Mouse (Mus musculus) CH12.LX (cell line): Measurements from ENCODE around the gene Mrpl38. TPM values are rescaled to one million over a fixed set of nuclear protein-coding genes. Genes with fewer than 3 reads are reported as not detected.

Experiments
- DNase-seq: peaks from one replicate; pipeline ENCODE4 v3.0.0-alpha.2; 2013; ENCODE audit errors: extremely low read depth
- H3K27ac ChIP-seq: 2 replicates; pipeline ENCODE4 v1.5.1; 2012; ENCODE audit warnings: low read depth, mild to moderate bottlenecking, control low read depth, moderate library complexity; ENCODE audit not compliant: insufficient read depth
- H3K27me3 ChIP-seq: replicated peaks from 2 replicates; pipeline ENCODE3; 2012; ENCODE audit warnings: inconsistent platforms
- H3K36me3 ChIP-seq, 2 experiments: replicated peaks in 1 of 2; 2 replicates each; pipeline versions ENCODE3 to v1.6.1; 2012; ENCODE audit warnings: inconsistent platforms in 1 of 2, low read length in 1 of 2, mild to moderate bottlenecking in 1 of 2, mixed read lengths in 1 of 2, moderate library complexity in 1 of 2; ENCODE audit not compliant: control insufficient read depth in 1 of 2, insufficient read depth in 1 of 2
- H3K4me1 ChIP-seq, 2 experiments: 2 replicates each; pipeline ENCODE4 v1.6.1; 2012; ENCODE audit warnings: inconsistent platforms in 1 of 2, moderate library complexity in 1 of 2; ENCODE audit not compliant: insufficient read depth in 2 of 2, control insufficient read depth in 1 of 2
- H3K4me2 ChIP-seq: 2 replicates; pipeline ENCODE4 v1.6.1; 2012; ENCODE audit warnings: low read depth, mild to moderate bottlenecking, control low read depth; ENCODE audit not compliant: poor library complexity, insufficient read depth, severe bottlenecking
- H3K4me3 ChIP-seq, 3 experiments: fragments of 150-350 bp in 1 of 3; sonication (generic) in 1 of 3; replicated peaks in 1 of 3; 2 replicates each; pipeline versions ENCODE3 to v1.5.1; 2011 to 2012; ENCODE audit warnings: low read depth in 2 of 3, low read length in 2 of 3, mild to moderate bottlenecking in 2 of 3, moderate library complexity in 2 of 3, control low read depth in 1 of 3, improper control_type of control experiment in 1 of 3, inconsistent platforms in 1 of 3, mixed read lengths in 1 of 3; ENCODE audit not compliant: poor library complexity in 1 of 3
- H3K79me2 ChIP-seq: replicated peaks from 2 replicates; pipeline ENCODE4 v1.6.1; 2012; ENCODE audit warnings: mild to moderate bottlenecking, moderate library complexity; ENCODE audit not compliant: control insufficient read depth, poor library complexity, insufficient read depth, severe bottlenecking; ENCODE audit errors: extremely low read depth
- H3K9ac ChIP-seq: 2 replicates; pipeline ENCODE4 v1.6.1; 2012; ENCODE audit warnings: low read depth, mild to moderate bottlenecking, control low read depth, moderate library complexity; ENCODE audit not compliant: insufficient read depth
- H3K9me3 ChIP-seq: replicated peaks from 2 replicates; pipeline ENCODE3; 2012; ENCODE audit warnings: low read length, inconsistent platforms, mixed read lengths
- BHLHE40 ChIP-seq: IDR thresholded peaks from 2 replicates; pipeline ENCODE4 v1.6.1; 2011; ENCODE audit warnings: mild to moderate bottlenecking, low read depth, low read length, improper control_type of control experiment
- CHD1 ChIP-seq: IDR thresholded peaks from 2 replicates; pipeline ENCODE4 v1.6.1; 2012; ENCODE audit warnings: low read depth, low read length, improper control_type of control experiment, inconsistent platforms
- TCF12 ChIP-seq: IDR thresholded peaks from 2 replicates; pipeline ENCODE4 v1.6.1; 2014; ENCODE audit warnings: low read depth, mild to moderate bottlenecking, inconsistent platforms, low read length, improper control_type of control experiment
- dilution Hi-C: fragments of 300-500 bp; cut with MboI; formaldehyde crosslinking; loops from 2 replicates; pipeline ENCODE4 v1.14.3; 2020; ENCODE audit warnings: low sequenced_read_pairs; ENCODE audit not compliant: extremely low pct_unique_long_range_greater_than_20kb, extremely low pct_ligation_motif_present
- in situ Hi-C: fragments of 300-500 bp; cut with MboI; formaldehyde crosslinking; loops from 3 replicates; pipeline ENCODE4 v1.14.3; 2019; ENCODE audit warnings: low sequenced_read_pairs, low pct_ligation_motif_present, low pct_unique_long_range_greater_than_20kb, mixed read lengths
- polyA plus RNA-seq: library from polyadenylated mRNA; unstranded; fragments of >175 nt; gene quantifications from 2 replicates; pipeline ENCODE4 v1.2.1, GENCODE M21; 2012; ENCODE audit warnings: low read depth; ENCODE audit not compliant: insufficient read length
- total RNA-seq, 2 experiments: library from RNA; depleted of rRNA; stranded (reverse); fragments of 300-350 nt in 1 of 2; fragments of >200 nt in 1 of 2; gene quantifications; 2 replicates each; pipeline ENCODE4 v1.2.3; 2012 to 2014

The Mrpl38 gene
- total and polyA plus RNA-seq, 3 experiments: 109 to 188 (median 157) TPM

GRCm38 (mm10) chr11:116083096-116083672, 55.5 kb downstream of the Mrpl38 start:
- TF ChIP-seq TCF12: no peak
- 0 out of 2 replicates have a peak, but pooled peaks have one; percentile 13 for TF ChIP-seq BHLHE40
- TF ChIP-seq CHD1: no peak
- H3K9ac ChIP-seq: no peak overlapping the region
- no peak for DNase-seq
- H3K36me3 ChIP-seq: peaks cover 49 to 70% of the 10 kb centered on the region in 2 experiments
- no peaks in the 10 kb centered on the region for H3K27me3 ChIP-seq
- no peaks in the 10 kb centered on the region for H3K9me3 ChIP-seq
- H3K4me2 ChIP-seq: no peak overlapping the region
- in situ Hi-C loops (no loop called here), dilution Hi-C loops (no loop called here)
- no peak overlapping the region for H3K4me3 ChIP-seq
- H3K27ac ChIP-seq: no peak overlapping the region
- peaks cover 4 to 39% of the 10 kb centered on the region in 2 experiments for H3K4me1 ChIP-seq
- peaks cover 16% of the 10 kb centered on the region for H3K79me2 ChIP-seq

Other genes with a start within 250 kb of the Mrpl38 start
- gene Smim5, start 238.9 kb downstream of the Mrpl38 start, total RNA-seq (2012; rRNA removed): 0.42 and 0.46 TPM in 2 replicates
- 0.98 and 1.6 TPM in 2 replicates for gene Smim5, start 238.9 kb downstream of the Mrpl38 start, total RNA-seq (2014; rRNA removed)
- 1.4 and 2.3 TPM in 2 replicates for gene Smim5, start 238.9 kb downstream of the Mrpl38 start, polyA plus RNA-seq
- gene Smim6, start 226.9 kb downstream of the Mrpl38 start, total RNA-seq (2012; rRNA removed): 0.21 and 0.29 TPM in 2 replicates
- gene Smim6, start 226.9 kb downstream of the Mrpl38 start, total RNA-seq (2014; rRNA removed): not detected in 2 replicates
- gene Smim6, start 226.9 kb downstream of the Mrpl38 start, polyA plus RNA-seq: 0.56 and 0.59 TPM in 2 replicates
- 72.2 and 83.6 TPM in 2 replicates for gene Sap30bp, start 205.6 kb downstream of the Mrpl38 start, total RNA-seq (2012; rRNA removed)
- gene Sap30bp, start 205.6 kb downstream of the Mrpl38 start, total RNA-seq (2014; rRNA removed): 256 and 275 TPM in 2 replicates
- gene Sap30bp, start 205.6 kb downstream of the Mrpl38 start, polyA plus RNA-seq: 167 and 219 TPM in 2 replicates
- gene Recql5, start 205.4 kb downstream of the Mrpl38 start, total RNA-seq (2012; rRNA removed): 30.9 and 31.0 TPM in 2 replicates
- gene Recql5, start 205.4 kb downstream of the Mrpl38 start, total RNA-seq (2014; rRNA removed): 21.8 and 22.8 TPM in 2 replicates
- 38.9 and 43.3 TPM in 2 replicates for gene Recql5, start 205.4 kb downstream of the Mrpl38 start, polyA plus RNA-seq
- gene Itgb4, start 164.2 kb downstream of the Mrpl38 start, total RNA-seq (2012; rRNA removed): 3.4 and 6.3 TPM in 2 replicates
- gene Itgb4, start 164.2 kb downstream of the Mrpl38 start, total RNA-seq (2014; rRNA removed): 0.09 and 0.42 TPM in 2 replicates
- gene Itgb4, start 164.2 kb downstream of the Mrpl38 start, polyA plus RNA-seq: 0.59 and 0.91 TPM in 2 replicates
- gene Galk1, start 126.1 kb downstream of the Mrpl38 start, total RNA-seq (2012; rRNA removed): 340 and 413 TPM in 2 replicates
- gene Galk1, start 126.1 kb downstream of the Mrpl38 start, total RNA-seq (2014; rRNA removed): 228 and 263 TPM in 2 replicates
- gene Galk1, start 126.1 kb downstream of the Mrpl38 start, polyA plus RNA-seq: 293 and 300 TPM in 2 replicates
- gene H3f3b, start 110.9 kb downstream of the Mrpl38 start, total RNA-seq (2012; rRNA removed): 340 and 455 TPM in 2 replicates
- 567 and 573 TPM in 2 replicates for gene H3f3b, start 110.9 kb downstream of the Mrpl38 start, total RNA-seq (2014; rRNA removed)
- gene H3f3b, start 110.9 kb downstream of the Mrpl38 start, polyA plus RNA-seq: 862 and 889 TPM in 2 replicates
- 22.2 and 24.7 TPM in 2 replicates for gene Unk, start 108.5 kb downstream of the Mrpl38 start, total RNA-seq (2012; rRNA removed)
- gene Unk, start 108.5 kb downstream of the Mrpl38 start, total RNA-seq (2014; rRNA removed): 18.5 and 20.9 TPM in 2 replicates
- 30.5 and 35.0 TPM in 2 replicates for gene Unk, start 108.5 kb downstream of the Mrpl38 start, polyA plus RNA-seq
- 12.2 and 14.0 TPM in 2 replicates for gene Unc13d, start 60.9 kb downstream of the Mrpl38 start, total RNA-seq (2012; rRNA removed)
- gene Unc13d, start 60.9 kb downstream of the Mrpl38 start, total RNA-seq (2014; rRNA removed): 8.9 and 9.6 TPM in 2 replicates
- 15.7 and 16.8 TPM in 2 replicates for gene Unc13d, start 60.9 kb downstream of the Mrpl38 start, polyA plus RNA-seq
- 27.1 and 30.7 TPM in 2 replicates for gene Wbp2, start 51.9 kb downstream of the Mrpl38 start, total RNA-seq (2012; rRNA removed)
- gene Wbp2, start 51.9 kb downstream of the Mrpl38 start, total RNA-seq (2014; rRNA removed): 14.0 and 15.2 TPM in 2 replicates
- gene Wbp2, start 51.9 kb downstream of the Mrpl38 start, polyA plus RNA-seq: 70.8 and 97.1 TPM in 2 replicates
- gene Trim47, start 11.7 kb downstream of the Mrpl38 start, total RNA-seq (2012; rRNA removed): 0.21 and 0.38 TPM in 2 replicates
- 0.21 TPM in 1 of 2 replicates, not detected in the other for gene Trim47, start 11.7 kb downstream of the Mrpl38 start, total RNA-seq (2014; rRNA removed)
- 0.50 TPM in 1 of 2 replicates, not detected in the other for gene Trim47, start 11.7 kb downstream of the Mrpl38 start, polyA plus RNA-seq
- gene Trim65, start 7.7 kb downstream of the Mrpl38 start, total RNA-seq (2012; rRNA removed): 2.0 and 2.8 TPM in 2 replicates
- 0.66 and 0.81 TPM in 2 replicates for gene Trim65, start 7.7 kb downstream of the Mrpl38 start, total RNA-seq (2014; rRNA removed)
- 1.1 and 1.4 TPM in 2 replicates for gene Trim65, start 7.7 kb downstream of the Mrpl38 start, polyA plus RNA-seq
- 44.8 and 45.5 TPM in 2 replicates for gene Fbf1, start 29.3 kb upstream of the Mrpl38 start, total RNA-seq (2012; rRNA removed)
- 23.9 and 26.6 TPM in 2 replicates for gene Fbf1, start 29.3 kb upstream of the Mrpl38 start, total RNA-seq (2014; rRNA removed)
- 39.0 and 40.7 TPM in 2 replicates for gene Fbf1, start 29.3 kb upstream of the Mrpl38 start, polyA plus RNA-seq
- 76.5 and 77.4 TPM in 2 replicates for gene Ten1, start 60.0 kb upstream of the Mrpl38 start, total RNA-seq (2012; rRNA removed)
- gene Ten1, start 60.0 kb upstream of the Mrpl38 start, total RNA-seq (2014; rRNA removed): 66.7 and 74.4 TPM in 2 replicates
- gene Ten1, start 60.0 kb upstream of the Mrpl38 start, polyA plus RNA-seq: 70.4 and 81.8 TPM in 2 replicates
- 19.3 and 21.0 TPM in 2 replicates for gene Acox1, start 60.2 kb upstream of the Mrpl38 start, total RNA-seq (2012; rRNA removed)
- gene Acox1, start 60.2 kb upstream of the Mrpl38 start, total RNA-seq (2014; rRNA removed): 17.1 and 18.7 TPM in 2 replicates
- gene Acox1, start 60.2 kb upstream of the Mrpl38 start, polyA plus RNA-seq: 20.3 and 20.4 TPM in 2 replicates
- 0.17 and 0.21 TPM in 2 replicates for gene Evpl, start 99.2 kb upstream of the Mrpl38 start, total RNA-seq (2012; rRNA removed)
- 0.09 TPM in 1 of 2 replicates, not detected in the other for gene Evpl, start 99.2 kb upstream of the Mrpl38 start, total RNA-seq (2014; rRNA removed)
- 0.20 and 0.23 TPM in 2 replicates for gene Evpl, start 99.2 kb upstream of the Mrpl38 start, polyA plus RNA-seq
- gene Srp68, start 135.3 kb upstream of the Mrpl38 start, total RNA-seq (2012; rRNA removed): 74.7 and 78.1 TPM in 2 replicates
- 49.3 and 53.2 TPM in 2 replicates for gene Srp68, start 135.3 kb upstream of the Mrpl38 start, total RNA-seq (2014; rRNA removed)
- gene Srp68, start 135.3 kb upstream of the Mrpl38 start, polyA plus RNA-seq: 174 and 184 TPM in 2 replicates
- 0.38 and 0.85 TPM in 2 replicates for gene Galr2, start 142.1 kb upstream of the Mrpl38 start, total RNA-seq (2012; rRNA removed)
- 0.21 TPM in 1 of 2 replicates, not detected in the other for gene Galr2, start 142.1 kb upstream of the Mrpl38 start, total RNA-seq (2014; rRNA removed)
- gene Galr2, start 142.1 kb upstream of the Mrpl38 start, polyA plus RNA-seq: 1.6 and 1.7 TPM in 2 replicates
- gene Exoc7, start 168.4 kb upstream of the Mrpl38 start, total RNA-seq (2012; rRNA removed): 34.0 and 42.1 TPM in 2 replicates
- 32.2 and 38.8 TPM in 2 replicates for gene Exoc7, start 168.4 kb upstream of the Mrpl38 start, total RNA-seq (2014; rRNA removed)
- gene Exoc7, start 168.4 kb upstream of the Mrpl38 start, polyA plus RNA-seq: 51.8 and 57.6 TPM in 2 replicates
- gene Foxj1, start 196.5 kb upstream of the Mrpl38 start, total RNA-seq (2012; rRNA removed): 0.67 and 2.6 TPM in 2 replicates
- gene Foxj1, start 196.5 kb upstream of the Mrpl38 start, total RNA-seq (2014; rRNA removed): 2.0 and 3.0 TPM in 2 replicates
- 0.12 and 0.26 TPM in 2 replicates for gene Foxj1, start 196.5 kb upstream of the Mrpl38 start, polyA plus RNA-seq